Mouse (Mus musculus) forebrain, embryonic 13.5 days (tissue): Measurements from ENCODE around the gene Ncf2. TPM values are rescaled to one million over a fixed set of nuclear protein-coding genes. Genes with fewer than 3 reads are reported as not detected.
A peak's percentile ranks its signal among the peaks of the same experiment; 100 is the strongest.

Experiments used
- ATAC-seq: fragments of 200-750 bp; cut with Nextera tagmentation; 2 replicates; pipeline ENCODE4 v1.8.0; 2017
- H3K27ac ChIP-seq: fragments of 300-500 bp; sonication (generic); 2 replicates; pipeline ENCODE4 v1.5.1; 2015; ENCODE audit warnings: inconsistent platforms, mild to moderate bottlenecking, moderate library complexity
- H3K27me3 ChIP-seq: fragments of 300-500 bp; sonication (generic); 2 replicates; pipeline ENCODE4 v1.6.1; 2015; ENCODE audit warnings: mild to moderate bottlenecking, inconsistent platforms
- H3K36me3 ChIP-seq: fragments of 300-500 bp; sonication (generic); 2 replicates; pipeline ENCODE4 v1.6.1; 2015; ENCODE audit warnings: mild to moderate bottlenecking, inconsistent platforms; ENCODE audit not compliant: poor library complexity, severe bottlenecking
- H3K4me1 ChIP-seq: fragments of 300-500 bp; sonication (generic); 2 replicates; pipeline ENCODE4 v1.6.1; 2015; ENCODE audit warnings: inconsistent platforms
- H3K4me2 ChIP-seq: fragments of 300-500 bp; sonication (generic); 2 replicates; pipeline ENCODE4 v1.6.1; 2015; ENCODE audit warnings: inconsistent platforms, mild to moderate bottlenecking, moderate library complexity
- H3K4me3 ChIP-seq: fragments of 300-500 bp; sonication (generic); 2 replicates; pipeline ENCODE4 v1.5.1; 2015; ENCODE audit warnings: mild to moderate bottlenecking, inconsistent platforms
- H3K9ac ChIP-seq: fragments of 300-500 bp; sonication (generic); 2 replicates; pipeline ENCODE4 v1.6.1; 2015; ENCODE audit warnings: mild to moderate bottlenecking, inconsistent platforms
- H3K9me3 ChIP-seq: fragments of 300-500 bp; sonication (generic); replicated peaks from 2 replicates; pipeline ENCODE4 v1.6.1; 2016; ENCODE audit warnings: inconsistent platforms
- WGBS: fragments of 180-500 bp; shearing (Covaris S2); methylation state at CpG from one replicate; pipeline ENCODE4 v1.1.7; 2015; 5-methylcytosine and 5-hydroxymethylcytosine counted together
- polyA plus RNA-seq: library from polyadenylated mRNA; unstranded; fragments of >200 nt; fragmentation: Nextera tagmentation; extraction: Ambion mirVana; gene quantifications from 2 replicates; pipeline ENCODE4 v1.2.1, GENCODE M21; 2015

Ncf2 gene
- polyA plus RNA-seq, 1 experiment from 2014 or later: 2.3 TPM

GRCm38 (mm10) chr1:152824206-152824605 lies 24.2 kb downstream of the Ncf2 start:
- ATAC-seq: no peak
- Histone ChIP-seq H3K9ac (no peak overlapping the region), H3K4me1 (no peaks in the 10 kb centered on the region), H3K27ac (no peak overlapping the region), H3K4me3 (no peak overlapping the region), H3K27me3 (no peaks in the 10 kb centered on the region), H3K36me3 (no peaks in the 10 kb centered on the region), H3K4me2 (no peak overlapping the region), H3K9me3 (no peaks in the 10 kb centered on the region)
- 78% methylated on average over 9 of the region's 9 CpGs for WGBS

GRCm38 (mm10) chr1:152826446-152826845 lies 26.5 kb downstream of the Ncf2 start:
- H3K4me2 ChIP-seq: no peak overlapping the region
- WGBS: 89% methylated on average over 5 of the region's 5 CpGs

GRCm38 (mm10) chr1:152828168-152828567 lies 28.2 kb downstream of the Ncf2 start:
- H3K27me3 ChIP-seq: no peaks in the 10 kb centered on the region
- H3K4me2 ChIP-seq: no peak overlapping the region
- peaks cover 3% of the 10 kb centered on the region; the same call in 1 of the 2 replicates for H3K36me3 ChIP-seq
- H3K9ac ChIP-seq: no peak overlapping the region
- no peak overlapping the region for H3K27ac ChIP-seq
- H3K9me3 ChIP-seq: no peaks in the 10 kb centered on the region
- no peaks in the 10 kb centered on the region for H3K4me1 ChIP-seq
- no peak overlapping the region for H3K4me3 ChIP-seq
- ATAC-seq: no peak
- WGBS: 69% methylated on average over 5 of the region's 5 CpGs

More at GRCm38 (mm10) chr1:152826446-152826845, 26.5 kb downstream of the Ncf2 start:
- no peak overlapping the region for H3K4me3 ChIP-seq
- no peaks in the 10 kb centered on the region for H3K27me3 ChIP-seq
- no peak overlapping the region for H3K27ac ChIP-seq
- no peaks in the 10 kb centered on the region for H3K36me3 ChIP-seq
- H3K9ac ChIP-seq: no peak overlapping the region
- H3K9me3 ChIP-seq: no peaks in the 10 kb centered on the region
- ATAC-seq: no peak
- no peaks in the 10 kb centered on the region for H3K4me1 ChIP-seq

GRCm38 (mm10) chr1:152828637-152829355 lies 28.8 kb downstream of the Ncf2 start:
- H3K36me3 ChIP-seq: peaks cover 3% of the 10 kb centered on the region; the same call in 1 of the 2 replicates
- ATAC-seq: no peak
- H3K27me3 ChIP-seq: no peaks in the 10 kb centered on the region
- no peak overlapping the region for H3K9ac ChIP-seq
- no peak overlapping the region for H3K4me3 ChIP-seq
- no peak overlapping the region for H3K27ac ChIP-seq
- no peak overlapping the region for H3K4me2 ChIP-seq
- H3K4me1 ChIP-seq: no peaks in the 10 kb centered on the region
- WGBS: 85% methylated on average over 10 of the region's 10 CpGs
- no peaks in the 10 kb centered on the region for H3K9me3 ChIP-seq

GRCm38 (mm10) chr1:152830054-152830453 lies 30.1 kb downstream of the Ncf2 start:
- no peak overlapping the region for H3K4me2 ChIP-seq
- H3K4me1 ChIP-seq: no peaks in the 10 kb centered on the region
- 94% methylated on average over 9 of the region's 9 CpGs for WGBS
- no peak for ATAC-seq
- H3K4me3 ChIP-seq: no peak overlapping the region
- H3K27ac ChIP-seq: no peak overlapping the region
- no peak overlapping the region for H3K9ac ChIP-seq
- no peaks in the 10 kb centered on the region for H3K9me3 ChIP-seq
- peaks cover 4% of the 10 kb centered on the region; the same call in 1 of the 2 replicates for H3K36me3 ChIP-seq
- H3K27me3 ChIP-seq: no peaks in the 10 kb centered on the region

GRCm38 (mm10) chr1:152831003-152831402 lies 31.0 kb downstream of the Ncf2 start:
- Histone ChIP-seq H3K36me3 (peaks cover 11% of the 10 kb centered on the region; the same call in 1 of the 2 replicates), H3K27me3 (no peaks in the 10 kb centered on the region), H3K9ac (no peak overlapping the region), H3K9me3 (no peaks in the 10 kb centered on the region), H3K4me1 (no peaks in the 10 kb centered on the region), H3K4me2 (no peak overlapping the region), H3K4me3 (no peak overlapping the region), H3K27ac (no peak overlapping the region; the same call in 1 of the 2 replicates)
- peak; percentile 75 for ATAC-seq
- WGBS: 85% methylated on average over 8 of the region's 8 CpGs

- Histone ChIP-seq H3K36me3 (peaks cover 15% of the 10 kb centered on the region; the same call in 1 of the 2 replicates), H3K27me3 (no peaks in the 10 kb centered on the region), H3K9me3 (no peaks in the 10 kb centered on the region), H3K4me3 (no peak overlapping the region), H3K4me1 (no peaks in the 10 kb centered on the region), H3K27ac (no peak overlapping the region), H3K4me2 (no peak overlapping the region), H3K9ac (no peak overlapping the region)
- WGBS: 84% methylated on average over 5 of the region's 5 CpGs
- ATAC-seq: no peak
Observed at GRCm38 (mm10) chr1:152831619-152832018, 31.6 kb downstream of the Ncf2 start.

- H3K36me3 ChIP-seq: peaks cover 22% of the 10 kb centered on the region
- H3K27me3 ChIP-seq: no peaks in the 10 kb centered on the region
- no peak for ATAC-seq
- H3K27ac ChIP-seq: no peak overlapping the region
- no peaks in the 10 kb centered on the region for H3K9me3 ChIP-seq
- WGBS: 95% methylated on average over 6 of the region's 6 CpGs
- H3K4me1 ChIP-seq: no peaks in the 10 kb centered on the region
- no peak overlapping the region for H3K4me3 ChIP-seq
- H3K4me2 ChIP-seq: no peak overlapping the region
- no peak overlapping the region for H3K9ac ChIP-seq
Observed at GRCm38 (mm10) chr1:152832316-152832715, 32.3 kb downstream of the Ncf2 start.

- no peak for ATAC-seq
- no peak overlapping the region for H3K9ac ChIP-seq
- H3K36me3 ChIP-seq: peaks cover 46% of the 10 kb centered on the region
- no peak overlapping the region for H3K27ac ChIP-seq
- no peaks in the 10 kb centered on the region for H3K9me3 ChIP-seq
- no peaks in the 10 kb centered on the region for H3K4me1 ChIP-seq
- no peak overlapping the region for H3K4me2 ChIP-seq
- H3K4me3 ChIP-seq: no peak overlapping the region
- H3K27me3 ChIP-seq: no peaks in the 10 kb centered on the region
- WGBS: 92% methylated on average over 3 of the region's 3 CpGs
Observed at GRCm38 (mm10) chr1:152835061-152835460, 35.1 kb downstream of the Ncf2 start.

- Histone ChIP-seq H3K4me3 (no peak overlapping the region), H3K9me3 (no peaks in the 10 kb centered on the region), H3K27me3 (no peaks in the 10 kb centered on the region), H3K4me1 (no peaks in the 10 kb centered on the region), H3K4me2 (no peak overlapping the region), H3K27ac (no peak overlapping the region), H3K9ac (no peak overlapping the region), H3K36me3 (peaks cover 72% of the 10 kb centered on the region)
- no peak for ATAC-seq
- 90% methylated on average over 11 of the region's 11 CpGs for WGBS
Observed at GRCm38 (mm10) chr1:152838026-152838702, 38.2 kb downstream of the Ncf2 start.

- ATAC-seq: no peak
- Histone ChIP-seq H3K4me3 (no peak overlapping the region), H3K36me3 (peaks cover 79% of the 10 kb centered on the region), H3K9ac (no peak overlapping the region), H3K4me1 (no peaks in the 10 kb centered on the region), H3K4me2 (no peak overlapping the region), H3K27ac (no peak overlapping the region), H3K27me3 (no peaks in the 10 kb centered on the region), H3K9me3 (no peaks in the 10 kb centered on the region)
- WGBS: 91% methylated on average over 12 of the region's 12 CpGs
Observed at GRCm38 (mm10) chr1:152838841-152839240, 38.8 kb downstream of the Ncf2 start.

GRCm38 (mm10) chr1:152840343-152840742 lies 40.3 kb downstream of the Ncf2 start:
- 92% methylated on average over 3 of the region's 3 CpGs for WGBS
- Histone ChIP-seq H3K4me3 (no peak overlapping the region), H3K27me3 (no peaks in the 10 kb centered on the region), H3K27ac (no peak overlapping the region), H3K9me3 (no peaks in the 10 kb centered on the region), H3K9ac (no peak overlapping the region), H3K4me1 (no peaks in the 10 kb centered on the region), H3K36me3 (peaks cover 90% of the 10 kb centered on the region), H3K4me2 (no peak overlapping the region)
- ATAC-seq: no peak
